Mouse (Mus musculus) intestine, embryonic 14.5 days (tissue): ENCODE results near the gene Adamtsl1. TPM values are rescaled to one million over a fixed set of nuclear protein-coding genes. Genes with fewer than 3 reads are reported as not detected.

Experiments
- ATAC-seq: fragments of 200-750 bp; cut with Nextera tagmentation; replicated peaks from 2 replicates; pipeline ENCODE4 v1.8.0; 2017; ENCODE audit warnings: low read depth, moderate number of reproducible peaks, moderate TSS enrichment, moderate library complexity; ENCODE audit not compliant: low FRiP score, low TSS enrichment
- DNase-seq: peaks from one replicate; pipeline ENCODE4 v3.0.0-alpha.2; 2018; ENCODE audit warnings: low spot score
- H3K27ac ChIP-seq: fragments of 300-500 bp; sonication (generic); 2 replicates; pipeline ENCODE4 v1.5.1; 2014; ENCODE audit warnings: low read depth, mild to moderate bottlenecking, control low read depth
- H3K27me3 ChIP-seq: fragments of 300-500 bp; sonication (generic); replicated peaks from 2 replicates; pipeline ENCODE4 v1.6.1; 2014; ENCODE audit warnings: low read length, control low read depth; ENCODE audit not compliant: control insufficient read depth, insufficient read depth
- H3K36me3 ChIP-seq: fragments of 300-500 bp; sonication (generic); 2 replicates; pipeline ENCODE4 v1.6.1; 2014; ENCODE audit warnings: low read length, control low read depth; ENCODE audit not compliant: control insufficient read depth, insufficient read depth
- H3K4me1 ChIP-seq: fragments of 300-500 bp; sonication (generic); replicated peaks from 2 replicates; pipeline ENCODE4 v1.6.1; 2014; ENCODE audit warnings: low read length, control low read depth, mixed read lengths; ENCODE audit not compliant: control insufficient read depth, insufficient read depth
- H3K4me2 ChIP-seq: fragments of 300-500 bp; sonication (generic); 2 replicates; pipeline ENCODE4 v1.6.1; 2014; ENCODE audit warnings: low read length
- H3K4me3 ChIP-seq: fragments of 300-500 bp; sonication (generic); 2 replicates; pipeline ENCODE4 v1.5.1; 2014; ENCODE audit warnings: low read depth, low read length, control low read depth, mixed read lengths
- H3K9ac ChIP-seq: fragments of 300-500 bp; sonication (generic); 2 replicates; pipeline ENCODE4 v1.6.1; 2014; ENCODE audit warnings: mild to moderate bottlenecking, low read length
- H3K9me3 ChIP-seq: fragments of 300-500 bp; sonication (generic); 2 replicates; pipeline ENCODE4 v1.6.1; 2016; ENCODE audit warnings: low read length, control low read depth; ENCODE audit not compliant: control insufficient read depth
- WGBS: fragments of 180-500 bp; shearing (Covaris S2); extraction: QIAGEN DNeasy Blood & Tissue Kit; methylation state at CpG from one replicate; pipeline ENCODE4 v1.1.7; 2014; 5-methylcytosine and 5-hydroxymethylcytosine counted together
- polyA plus RNA-seq: library from polyadenylated mRNA; unstranded; fragments of >200 nt; fragmentation: Nextera tagmentation; extraction: Ambion mirVana; gene quantifications from 2 replicates; pipeline ENCODE4 v1.2.1, GENCODE M21; 2014

Adamtsl1 gene
- 12.4 and 14.3 TPM in 2 replicates for polyA plus RNA-seq

GRCm38 (mm10) chr4:85513792-85514191 is at the start of gene Adamtsl1:
Gene Adamtsl1 (plus strand): TSS chr4:85514172.
- no peaks in the 10 kb centered on the region for H3K9me3 ChIP-seq
- ATAC-seq (peak; percentile 41; the same call in 1 of the 2 replicates), DNase-seq (no peak)
- no peaks in the 10 kb centered on the region for H3K36me3 ChIP-seq
- H3K4me1 ChIP-seq, result 0 out of 2 replicates have a peak, but pooled peaks cover 7% of the 10 kb centered on the region
- peak within 1 kb of the TSS; percentile 49 for H3K4me3 ChIP-seq
- H3K4me2 ChIP-seq, result peak within 1 kb of the TSS; percentile 100
- WGBS, result 4% methylated on average over 9 of the region's 9 CpGs
- no peak within 1 kb of the TSS for H3K27ac ChIP-seq
- peaks cover 13% of the 10 kb centered on the region for H3K27me3 ChIP-seq
- peak within 1 kb of the TSS; percentile 35 for H3K9ac ChIP-seq

- no peak overlapping the region for H3K27ac ChIP-seq
- no peak overlapping the region for H3K4me2 ChIP-seq
- no peak for DNase-seq
- no peaks in the 10 kb centered on the region for H3K27me3 ChIP-seq
- H3K4me1 ChIP-seq, result no peaks in the 10 kb centered on the region
- no peak overlapping the region for H3K9ac ChIP-seq
- WGBS, result 96% methylated on average over 6 of the region's 6 CpGs
- no peaks in the 10 kb centered on the region for H3K9me3 ChIP-seq
- H3K4me3 ChIP-seq, result no peak overlapping the region
- H3K36me3 ChIP-seq, result no peaks in the 10 kb centered on the region
- no peak for ATAC-seq
Measured at GRCm38 (mm10) chr4:85483586-85483985, 30.4 kb upstream of the Adamtsl1 start.

- no peak for DNase-seq
- Histone ChIP-seq H3K9ac (no peak overlapping the region), H3K4me2 (no peak overlapping the region), H3K27me3 (no peaks in the 10 kb centered on the region), H3K27ac (no peak overlapping the region), H3K9me3 (no peaks in the 10 kb centered on the region), H3K4me1 (no peaks in the 10 kb centered on the region), H3K36me3 (no peaks in the 10 kb centered on the region), H3K4me3 (no peak overlapping the region)
- 82% methylated on average over 10 of the region's 10 CpGs for WGBS
- ATAC-seq, result no peak
Measured at GRCm38 (mm10) chr4:85486316-85486946, 27.5 kb upstream of the Adamtsl1 start.

DNA sequence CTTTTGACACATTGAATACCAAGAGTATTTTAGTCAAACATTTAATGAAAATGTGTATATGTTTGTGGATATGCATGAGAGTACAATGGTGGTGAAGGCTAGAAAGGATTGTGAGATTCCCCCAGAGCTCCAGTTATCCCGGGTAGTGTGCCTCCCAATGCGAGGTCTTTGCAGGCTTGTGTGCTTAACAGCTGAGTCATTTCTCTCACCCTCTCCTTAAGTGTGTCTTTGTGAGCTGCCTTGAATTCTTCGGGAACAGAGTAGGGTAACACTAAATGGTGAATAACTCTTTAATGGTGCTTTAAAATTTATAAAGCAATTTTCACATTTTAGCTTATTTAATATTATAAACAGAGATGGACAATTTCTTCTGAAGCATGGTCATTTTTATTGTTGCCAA is 8.3 kb upstream of the Adamtsl1 start:
- no peaks in the 10 kb centered on the region for H3K36me3 ChIP-seq
- DNase-seq (no peak), ATAC-seq (no peak)
- H3K27ac ChIP-seq, result no peak overlapping the region
- no peak overlapping the region for H3K4me2 ChIP-seq
- no peaks in the 10 kb centered on the region; the same call in 1 of the 2 replicates for H3K4me1 ChIP-seq
- 60% methylated on average over 3 of the region's 3 CpGs for WGBS
- no peaks in the 10 kb centered on the region for H3K9me3 ChIP-seq
- H3K4me3 ChIP-seq, result no peak overlapping the region
- no peaks in the 10 kb centered on the region for H3K27me3 ChIP-seq
- H3K9ac ChIP-seq, result no peak overlapping the region

DNA sequence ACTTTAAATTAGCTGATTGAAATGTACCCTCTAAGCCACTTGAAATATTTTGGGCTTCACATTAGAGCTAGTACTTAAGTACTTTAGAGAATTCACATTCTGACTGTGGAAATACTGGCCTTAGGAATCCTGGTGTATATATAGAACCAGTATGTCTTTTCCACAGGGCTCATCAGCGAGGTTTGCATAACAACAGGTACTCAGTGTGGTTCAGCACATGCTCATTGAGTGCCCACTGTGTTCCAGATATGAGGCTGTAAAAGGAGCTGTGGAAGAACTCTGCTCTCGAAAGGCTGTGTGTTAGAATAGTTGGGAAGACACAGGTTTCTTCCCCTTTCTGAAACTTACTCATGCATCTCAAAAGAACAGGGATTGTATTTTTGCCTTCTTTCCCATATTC is 7.0 kb upstream of the Adamtsl1 start:
- no peak overlapping the region for H3K4me2 ChIP-seq
- DNase-seq, result no peak
- H3K9me3 ChIP-seq, result no peaks in the 10 kb centered on the region
- no peaks in the 10 kb centered on the region for H3K27me3 ChIP-seq
- no peak for ATAC-seq
- H3K9ac ChIP-seq, result no peak overlapping the region
- 73% methylated on average over 2 of the region's 2 CpGs for WGBS
- H3K4me3 ChIP-seq, result no peak overlapping the region
- no peak overlapping the region for H3K27ac ChIP-seq
- no peaks in the 10 kb centered on the region; the same call in 1 of the 2 replicates for H3K4me1 ChIP-seq
- H3K36me3 ChIP-seq, result no peaks in the 10 kb centered on the region

DNA sequence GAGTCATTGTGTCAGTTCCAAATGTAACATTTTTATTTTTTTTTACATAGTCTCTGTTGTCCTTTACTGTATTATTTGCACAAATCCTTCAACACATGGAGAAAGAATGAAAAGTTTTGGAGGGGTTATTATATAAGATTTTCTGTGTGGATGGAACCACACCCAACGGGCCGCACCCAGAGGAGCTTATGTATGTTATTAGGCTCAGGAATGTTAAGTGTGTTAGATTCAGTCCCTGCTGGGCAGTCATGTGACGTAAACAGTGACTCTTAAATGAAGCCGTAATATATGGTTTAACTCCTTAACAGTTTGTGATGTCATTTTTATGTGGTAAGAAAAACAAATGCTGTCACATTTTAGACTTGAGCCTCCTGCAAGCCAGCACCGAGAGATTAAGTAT is 6.5 kb upstream of the Adamtsl1 start:
- 29% methylated on average over 5 of the region's 5 CpGs for WGBS
- H3K36me3 ChIP-seq, result no peaks in the 10 kb centered on the region
- H3K27ac ChIP-seq, result no peak overlapping the region
- no peaks in the 10 kb centered on the region for H3K9me3 ChIP-seq
- H3K4me3 ChIP-seq, result no peak overlapping the region
- no peaks in the 10 kb centered on the region; the same call in 1 of the 2 replicates for H3K4me1 ChIP-seq
- DNase-seq (no peak), ATAC-seq (no peak)
- H3K27me3 ChIP-seq, result no peaks in the 10 kb centered on the region
- H3K9ac ChIP-seq, result no peak overlapping the region
- no peak overlapping the region for H3K4me2 ChIP-seq

- DNase-seq (peak; percentile 62), ATAC-seq (no peak)
- H3K36me3 ChIP-seq, result no peaks in the 10 kb centered on the region
- H3K4me3 ChIP-seq, result no peak overlapping the region
- no peaks in the 10 kb centered on the region for H3K9me3 ChIP-seq
- no peak overlapping the region for H3K27ac ChIP-seq
- WGBS, result 39% methylated on average over 7 of the region's 7 CpGs
- H3K27me3 ChIP-seq, result peaks cover 13% of the 10 kb centered on the region
- no peak overlapping the region for H3K9ac ChIP-seq
- peak overlapping the region; percentile 100 for H3K4me2 ChIP-seq
- peaks cover 7% of the 10 kb centered on the region; the same call in 1 of the 2 replicates for H3K4me1 ChIP-seq
Measured at GRCm38 (mm10) chr4:85513288-85513687, 684 bp upstream of the Adamtsl1 start.

- H3K4me3 ChIP-seq, result peak overlapping the region; percentile 49
- H3K27me3 ChIP-seq, result peaks cover 13% of the 10 kb centered on the region
- 0 out of 2 replicates have a peak, but pooled peaks cover 7% of the 10 kb centered on the region for H3K4me1 ChIP-seq
- WGBS, result under 1% methylated on average over 33 of the region's 33 CpGs
- peak overlapping the region; percentile 35 for H3K9ac ChIP-seq
- H3K27ac ChIP-seq, result no peak overlapping the region
- H3K36me3 ChIP-seq, result no peaks in the 10 kb centered on the region
- ATAC-seq, result peak; percentile 90
- peak; percentile 77 for DNase-seq
- H3K4me2 ChIP-seq, result peak overlapping the region; percentile 100
- no peaks in the 10 kb centered on the region for H3K9me3 ChIP-seq
Measured at GRCm38 (mm10) chr4:85514205-85514681, 271 bp downstream of the Adamtsl1 start.
